ENCODE assay signal across 10 mouse cellular contexts in the genomic region with DNA sequence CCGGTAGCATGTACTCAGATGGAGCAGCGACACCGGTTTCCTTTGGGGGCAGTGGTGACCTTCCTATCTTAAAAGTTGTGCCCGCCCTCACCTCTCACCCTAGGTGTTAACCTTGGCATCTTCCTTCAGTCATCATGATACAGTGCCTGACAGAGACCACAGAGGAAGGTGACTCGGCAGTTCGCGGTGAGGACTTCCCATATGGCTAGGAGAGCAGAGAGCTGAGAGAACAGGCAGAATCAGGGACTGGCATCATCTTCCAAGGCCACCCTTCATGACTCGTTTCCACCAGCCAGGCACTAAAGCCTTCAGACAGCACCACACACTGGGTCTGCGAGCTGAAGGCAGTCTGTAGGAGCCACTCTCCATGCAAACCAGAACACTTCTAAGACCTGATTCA.
DNase-seq lines count a peak whose midpoint lies in the region; ATAC-seq and TF ChIP-seq lines count a peak whose summit lies in the region.
"Had no signal": no experiment of that assay in that cellular context is flagged by ENCODE, and none has a peak within 500 bp of the region (broad histone marks: within the 10 kb centered on the region; RNA-seq: fewer than 3 reads in every experiment).

No protein-coding gene starts in this region.

- WGBS in heart, embryonic 16.5 days: 49% methylated on average over 9 of the region's 9 CpGs
- WGBS in forebrain, postnatal 0 days: 77% methylated on average over 9 of the region's 9 CpGs

- no peak for DNase-seq in heart, adult 18-20 months
- peak; percentile 54 for DNase-seq in MEL-GATA-1-ER (ENCODE audit: extremely low read depth, low read depth)
- peak; percentile 47 for DNase-seq in cerebellum, adult 11-12 months
- DNase-seq in forebrain, postnatal 0 days: no peak
- no peak for DNase-seq in urinary bladder, adult 18-20 months (ENCODE audit: low spot score in 2 of 2)
- no peak for DNase-seq in thymus, postnatal 36 days
- no peak for DNase-seq in ovary, postnatal 36 days (ENCODE audit: low spot score)
- DNase-seq: gastrocnemius, postnatal 14 days; kidney, postnatal 4 days had no signal

- ATAC-seq in heart, embryonic 16.5 days (replicated peaks; ENCODE audit: extremely low read depth, insufficient read depth, low FRiP score): no peak
- ATAC-seq in forebrain, postnatal 0 days: peak; percentile 47; the same call in 1 of the 2 replicates

- no peaks in the 10 kb centered on the region for H3K9me3 ChIP-seq in heart, embryonic 16.5 days (replicated peaks; ENCODE audit: control insufficient read depth, low read length)
- no peaks in the 10 kb centered on the region for H3K9me3 ChIP-seq in forebrain, postnatal 0 days (ENCODE audit: low read length)

- no peaks in the 10 kb centered on the region for H3K27me3 ChIP-seq in heart, embryonic 16.5 days (ENCODE audit: control insufficient read depth, insufficient read depth, low read length)
- H3K27me3 ChIP-seq in forebrain, postnatal 0 days (ENCODE audit: insufficient read depth, low read length): no peaks in the 10 kb centered on the region

- H3K9ac ChIP-seq in heart, embryonic 16.5 days (ENCODE audit: low read length): no peak overlapping the region
- no peak overlapping the region for H3K9ac ChIP-seq in forebrain, postnatal 0 days

- H3K4me1 ChIP-seq in heart, embryonic 16.5 days (ENCODE audit: control insufficient read depth, insufficient read depth, low read length): peaks cover 19% of the 10 kb centered on the region
- H3K4me1 ChIP-seq in forebrain, postnatal 0 days (ENCODE audit: insufficient read depth): peaks cover 15% of the 10 kb centered on the region

- H3K36me3 ChIP-seq in heart, embryonic 16.5 days (ENCODE audit: control insufficient read depth, insufficient read depth): no peaks in the 10 kb centered on the region
- H3K36me3 ChIP-seq in forebrain, postnatal 0 days (ENCODE audit: insufficient read depth): no peaks in the 10 kb centered on the region

- no peak for TF ChIP-seq CTCF in forebrain, postnatal 0 days (IDR thresholded peaks at IDR 0.05; ENCODE audit: low read depth)

- H3K4me2 ChIP-seq in heart, embryonic 16.5 days (ENCODE audit: low read depth, low read length): no peak overlapping the region
- no peak overlapping the region for H3K4me2 ChIP-seq in forebrain, postnatal 0 days (ENCODE audit: low read depth)

- H3K4me3 ChIP-seq in heart, embryonic 16.5 days (ENCODE audit: low read length): no peak overlapping the region
- no peak overlapping the region for H3K4me3 ChIP-seq in forebrain, postnatal 0 days (ENCODE audit: low read depth, low read length)

- H3K27ac ChIP-seq in heart, embryonic 16.5 days (ENCODE audit: low read length): peak overlapping the region; percentile 70; the same call in 1 of the 2 replicates
- H3K27ac ChIP-seq in forebrain, postnatal 0 days (ENCODE audit: low read depth, low read length): peak overlapping the region; percentile 24; the same call in 1 of the 2 replicates

Comparison
In these comparisons a context has a peak if more than half of its experiments do, and no peak if none do; other contexts are left out.
1. DNase-seq: peak in MEL-GATA-1-ER (single experiment) and cerebellum, adult 11-12 months (single experiment); none in heart, adult 18-20 months (0 of 2), forebrain, postnatal 0 days (single experiment), urinary bladder, adult 18-20 months (0 of 2), thymus, postnatal 36 days (0 of 2) and ovary, postnatal 36 days (single experiment).